Mouse (Mus musculus): ENCODE data around the gene Srm. TPM values are rescaled to one million over a fixed set of nuclear protein-coding genes. Genes with fewer than 3 reads are reported as not detected.

Gene Srm
- polyA plus RNA-seq, 1 experiment from 2014 or later: 71.2 TPM

- 76% methylated on average over 4 of the region's 4 CpGs for WGBS (ENCODE audit: insufficient replicate concordance)
- no peak overlapping the region for H3K4me3 ChIP-seq (ENCODE audit: low read depth, low read length)
- DNase-seq (no peak), ATAC-seq (no peak)
- no peak overlapping the region for H3K9ac ChIP-seq (replicated peaks)
- H3K4me1 ChIP-seq (ENCODE audit: insufficient read depth): peaks cover 24% of the 10 kb centered on the region
- H3K9me3 ChIP-seq (ENCODE audit: low read length): no peaks in the 10 kb centered on the region
- H3K27me3 ChIP-seq (ENCODE audit: insufficient read depth, low read length): no peaks in the 10 kb centered on the region
- H3K27ac ChIP-seq (ENCODE audit: low read depth): no peak overlapping the region
- H3K4me2 ChIP-seq (ENCODE audit: low read depth, low read length): 0 out of 2 replicates have a peak overlapping the region, but pooled peaks have one; percentile 82
- no peak for TF ChIP-seq CTCF (IDR thresholded peaks at IDR 0.05; ENCODE audit: low read depth)
- no peak for TF ChIP-seq EP300 (IDR thresholded peaks at IDR 0.05; ENCODE audit: low read depth)
- H3K36me3 ChIP-seq (replicated peaks; ENCODE audit: insufficient read depth, low read length): peaks cover 64% of the 10 kb centered on the region
Observed at GRCm38 (mm10) chr4:148623609-148624008, 32.3 kb downstream of the Srm start.

- peaks cover 50% of the 10 kb centered on the region for H3K36me3 ChIP-seq (replicated peaks; ENCODE audit: insufficient read depth, low read length)
- H3K27me3 ChIP-seq (ENCODE audit: insufficient read depth, low read length): no peaks in the 10 kb centered on the region
- peaks cover 17% of the 10 kb centered on the region for H3K4me1 ChIP-seq (ENCODE audit: insufficient read depth)
- no peaks in the 10 kb centered on the region for H3K9me3 ChIP-seq (ENCODE audit: low read length)
- 84% methylated on average over 10 of the region's 10 CpGs for WGBS (ENCODE audit: insufficient replicate concordance)
- DNase-seq (no peak), ATAC-seq (no peak)
- H3K27ac ChIP-seq (ENCODE audit: low read depth): no peak overlapping the region
- H3K4me3 ChIP-seq (ENCODE audit: low read depth, low read length): peak overlapping the region; percentile 87
- no peak for TF ChIP-seq EP300 (IDR thresholded peaks at IDR 0.05; ENCODE audit: low read depth)
- TF ChIP-seq CTCF (IDR thresholded peaks at IDR 0.05; ENCODE audit: low read depth): no peak
- H3K9ac ChIP-seq (replicated peaks): no peak overlapping the region; the same call in 1 of the 2 replicates
- H3K4me2 ChIP-seq (ENCODE audit: low read depth, low read length): peak overlapping the region; percentile 82
Observed at GRCm38 (mm10) chr4:148625010-148625409, 33.7 kb downstream of the Srm start.

DNA sequence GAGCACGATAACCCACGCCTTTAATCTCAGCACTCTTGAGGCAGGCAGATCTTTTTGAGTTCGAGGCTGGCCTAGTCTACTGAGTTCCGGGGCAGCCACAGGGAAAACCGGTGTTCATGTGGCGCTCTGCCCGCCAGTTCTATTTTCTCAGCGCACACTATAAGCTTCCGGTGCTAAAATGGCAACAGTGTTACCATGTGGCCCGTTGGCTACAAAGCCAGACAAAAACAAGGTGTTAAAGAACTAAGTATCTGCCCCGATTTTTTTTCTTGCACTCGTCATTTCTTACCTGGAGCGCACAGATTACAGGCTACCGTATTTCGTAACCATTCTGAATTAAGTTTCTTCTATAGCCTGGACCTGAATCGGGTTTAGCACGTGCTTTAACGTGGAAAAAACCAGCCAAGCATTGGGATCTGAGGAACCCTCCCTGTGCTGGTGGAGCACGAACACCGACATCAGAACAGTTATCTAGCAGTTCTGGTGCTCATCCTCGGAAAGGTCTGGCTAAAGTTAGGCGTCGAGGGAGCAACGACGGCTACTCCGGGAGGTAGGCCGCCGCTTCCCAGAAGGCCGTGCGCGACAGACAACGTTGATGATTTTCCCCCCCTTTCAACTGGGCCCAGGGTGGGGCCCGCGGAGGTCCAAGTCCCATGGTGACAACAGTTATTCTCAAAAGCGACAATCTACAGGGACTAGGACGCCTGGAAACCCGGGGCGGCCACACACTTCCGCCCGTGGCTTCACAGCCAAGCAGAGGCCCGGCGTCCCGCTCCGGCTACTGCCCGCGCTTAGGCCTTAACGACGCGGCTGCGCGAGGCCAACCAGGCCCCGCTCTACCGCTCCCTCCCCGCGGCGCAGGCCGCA, 34.7 kb downstream of the Srm start:
- Histone ChIP-seq H3K9me3 (ENCODE audit: low read length) (no peaks in the 10 kb centered on the region), H3K4me3 (ENCODE audit: low read depth, low read length) (peak overlapping the region; percentile 87), H3K36me3 (replicated peaks; ENCODE audit: insufficient read depth, low read length) (peaks cover 42% of the 10 kb centered on the region), H3K4me2 (ENCODE audit: low read depth, low read length) (peak overlapping the region; percentile 82), H3K27ac (ENCODE audit: low read depth) (peak overlapping the region; percentile 99), H3K4me1 (ENCODE audit: insufficient read depth) (peaks cover 14% of the 10 kb centered on the region), H3K27me3 (ENCODE audit: insufficient read depth, low read length) (no peaks in the 10 kb centered on the region), H3K9ac (replicated peaks) (peak overlapping the region; percentile 99)
- TF ChIP-seq CTCF (IDR thresholded peaks at IDR 0.05; ENCODE audit: low read depth): no peak
- no peak for TF ChIP-seq EP300 (IDR thresholded peaks at IDR 0.05; ENCODE audit: low read depth)
- ATAC-seq (peak; percentile 67), DNase-seq (peak; percentile 79)
- under 1% methylated on average over 53 of the region's 57 CpGs for WGBS (ENCODE audit: insufficient replicate concordance)

DNA sequence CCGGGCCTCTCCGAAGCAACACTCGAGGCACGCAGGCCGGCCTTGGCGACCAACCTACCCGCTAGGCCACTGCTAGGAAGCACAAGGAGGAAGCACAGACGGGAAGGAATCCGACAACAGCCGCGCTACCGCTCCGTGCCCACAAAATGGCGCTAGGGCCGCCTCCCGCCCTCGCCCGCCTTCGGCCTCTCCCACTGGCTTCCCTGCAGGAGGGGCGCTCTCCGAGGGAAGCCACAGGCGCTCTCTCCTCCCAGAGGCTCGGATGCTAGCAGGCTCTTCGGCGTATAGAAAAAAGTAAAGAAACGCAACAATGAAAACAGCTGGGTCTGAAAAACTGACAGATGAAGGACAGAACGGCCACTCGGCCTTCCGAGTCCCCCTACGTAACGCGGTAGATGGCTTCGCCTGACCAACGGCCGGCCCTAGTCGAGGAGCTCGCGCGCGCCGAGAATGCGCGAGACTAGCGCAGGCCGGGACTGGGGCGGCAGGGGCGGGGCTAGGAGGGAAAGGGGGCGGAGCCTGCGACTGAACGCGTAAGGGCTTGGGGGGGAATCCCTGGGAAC, 35.4 kb downstream of the Srm start, which contains the start of gene Tardbp:
Tardbp (minus strand) TSS at position 397 of the 563 bp plus-strand sequence.
- peaks cover 35% of the 10 kb centered on the region for H3K36me3 ChIP-seq (replicated peaks; ENCODE audit: insufficient read depth, low read length)
- TF ChIP-seq EP300 (IDR thresholded peaks at IDR 0.05; ENCODE audit: low read depth) (peak; percentile 86), CTCF (IDR thresholded peaks at IDR 0.05; ENCODE audit: low read depth) (peak; percentile 25)
- peak within 1 kb of the TSS; percentile 99 for H3K27ac ChIP-seq (ENCODE audit: low read depth)
- DNase-seq (peak; percentile 97), ATAC-seq (peak; percentile 94)
- no peaks in the 10 kb centered on the region for H3K27me3 ChIP-seq (ENCODE audit: insufficient read depth, low read length)
- no peaks in the 10 kb centered on the region for H3K9me3 ChIP-seq (ENCODE audit: low read length)
- under 1% methylated on average over 42 of the region's 51 CpGs for WGBS (ENCODE audit: insufficient replicate concordance)
- peak within 1 kb of the TSS; percentile 87 for H3K4me3 ChIP-seq (ENCODE audit: low read depth, low read length)
- peak within 1 kb of the TSS; percentile 99 for H3K9ac ChIP-seq (replicated peaks)
- peak within 1 kb of the TSS; percentile 82 for H3K4me2 ChIP-seq (ENCODE audit: low read depth, low read length)
- H3K4me1 ChIP-seq (ENCODE audit: insufficient read depth): peaks cover 9% of the 10 kb centered on the region

DNA sequence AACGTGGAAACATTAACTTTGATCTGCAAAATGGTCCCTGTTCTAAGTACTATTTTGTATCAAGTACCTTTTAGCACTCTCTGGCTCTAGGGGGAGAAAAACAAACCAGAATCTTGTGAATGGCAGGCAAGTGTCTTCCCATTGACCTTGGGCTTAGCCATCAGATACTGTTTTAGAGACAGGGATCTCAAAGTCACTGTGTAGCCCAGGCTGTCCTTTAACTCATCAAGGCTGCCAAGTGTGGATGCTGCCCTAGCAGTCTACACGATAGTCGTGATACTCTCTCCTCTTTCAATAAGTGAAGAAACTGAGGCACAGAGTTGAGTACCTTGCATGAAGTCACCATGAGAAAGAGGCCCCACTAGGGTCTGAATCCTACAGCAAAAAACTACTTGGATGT, 35.9 kb downstream of the Srm start:
- ATAC-seq (no peak), DNase-seq (no peak)
- Histone ChIP-seq H3K27me3 (ENCODE audit: insufficient read depth, low read length) (no peaks in the 10 kb centered on the region), H3K27ac (ENCODE audit: low read depth) (0 out of 2 replicates have a peak overlapping the region, but pooled peaks have one; percentile 99), H3K4me3 (ENCODE audit: low read depth, low read length) (peak overlapping the region; percentile 87), H3K9me3 (ENCODE audit: low read length) (no peaks in the 10 kb centered on the region), H3K36me3 (replicated peaks; ENCODE audit: insufficient read depth, low read length) (peaks cover 30% of the 10 kb centered on the region), H3K9ac (replicated peaks) (peak overlapping the region; percentile 99; the same call in 1 of the 2 replicates), H3K4me2 (ENCODE audit: low read depth, low read length) (peak overlapping the region; percentile 82), H3K4me1 (ENCODE audit: insufficient read depth) (peaks cover 9% of the 10 kb centered on the region)
- WGBS (ENCODE audit: insufficient replicate concordance): 62% methylated on average over 3 of the region's 3 CpGs
- no peak for TF ChIP-seq EP300 (IDR thresholded peaks at IDR 0.05; ENCODE audit: low read depth)
- TF ChIP-seq CTCF (IDR thresholded peaks at IDR 0.05; ENCODE audit: low read depth): 0 out of 2 replicates have a peak, but pooled peaks have one; percentile 2
